Mouse (Mus musculus): ENCODE data around the gene Tprkb. TPM values are rescaled to one million over a fixed set of nuclear protein-coding genes. Genes with fewer than 3 reads are reported as not detected.
"Not testable (repeated sequence)": the region's sequence is repeated elsewhere in the genome, so short reads cannot be mapped to it uniquely, and the experiment has no call there.

Gene Tprkb
- polyA plus RNA-seq, 1 experiment from 2014 or later, result 26.7 TPM

DNA sequence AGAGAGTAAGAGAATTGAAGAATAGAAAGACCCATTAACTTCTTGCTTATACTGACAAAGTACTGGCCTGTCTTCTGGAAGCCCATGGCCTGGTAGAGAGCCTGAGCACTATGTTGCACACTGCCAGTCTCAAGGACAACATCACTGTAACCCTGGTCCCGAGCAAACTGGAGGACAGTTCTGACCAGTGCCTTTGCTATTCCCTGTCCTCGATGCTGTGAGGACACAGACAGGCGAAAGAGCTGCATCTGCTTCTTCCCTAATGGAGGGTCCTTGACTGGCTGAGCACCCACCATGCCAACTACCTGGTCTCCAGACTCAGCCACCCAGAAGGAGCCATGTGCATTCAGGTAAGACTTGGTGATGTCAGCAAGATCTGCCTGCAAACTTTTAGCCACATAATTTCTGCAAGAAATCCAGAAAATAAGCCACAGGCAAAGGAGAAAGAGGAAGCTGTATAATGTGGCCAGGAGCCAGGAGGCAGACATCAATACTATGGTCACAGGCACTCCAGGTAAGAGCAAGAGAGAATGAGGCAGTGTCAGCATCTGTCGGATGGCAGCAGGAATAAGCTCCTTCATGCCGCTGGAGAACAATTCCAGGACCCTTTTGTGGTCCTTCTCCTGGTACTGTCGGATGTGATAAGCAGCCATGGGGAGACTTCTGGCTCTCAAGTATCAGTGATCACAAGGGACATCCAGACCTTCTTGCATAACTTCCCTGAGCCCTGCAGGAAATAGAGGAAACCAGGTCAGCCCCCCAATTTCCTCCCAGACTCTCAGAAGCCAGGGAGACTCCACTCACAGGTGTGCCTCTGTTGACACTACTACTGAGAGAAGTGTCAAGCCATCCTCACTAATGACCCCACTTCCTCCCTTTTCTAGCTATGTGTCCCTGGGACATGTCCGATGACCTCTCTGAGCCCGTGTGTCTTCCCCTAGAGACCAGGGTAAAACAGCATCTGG lies 43.7 kb upstream of the Tprkb start:
- Histone ChIP-seq H3K4me1 (ENCODE audit: insufficient read depth) (no peaks in the 10 kb centered on the region), H3K9ac (replicated peaks) (no peak overlapping the region), H3K4me3 (ENCODE audit: low read depth, low read length) (no peak overlapping the region), H3K4me2 (ENCODE audit: low read depth, low read length) (no peak overlapping the region), H3K27ac (ENCODE audit: low read depth) (no peak overlapping the region), H3K9me3 (ENCODE audit: low read length) (no peaks in the 10 kb centered on the region), H3K27me3 (ENCODE audit: insufficient read depth, low read length) (no peaks in the 10 kb centered on the region), H3K36me3 (replicated peaks; ENCODE audit: insufficient read depth, low read length) (no peaks in the 10 kb centered on the region)
- no peak for TF ChIP-seq EP300 (IDR thresholded peaks at IDR 0.05; ENCODE audit: low read depth)
- TF ChIP-seq CTCF (IDR thresholded peaks at IDR 0.05; ENCODE audit: low read depth), result no peak
- WGBS (ENCODE audit: insufficient replicate concordance), result 60% methylated on average over 8 of the region's 8 CpGs
- ATAC-seq (no peak), DNase-seq (no peak)

DNA sequence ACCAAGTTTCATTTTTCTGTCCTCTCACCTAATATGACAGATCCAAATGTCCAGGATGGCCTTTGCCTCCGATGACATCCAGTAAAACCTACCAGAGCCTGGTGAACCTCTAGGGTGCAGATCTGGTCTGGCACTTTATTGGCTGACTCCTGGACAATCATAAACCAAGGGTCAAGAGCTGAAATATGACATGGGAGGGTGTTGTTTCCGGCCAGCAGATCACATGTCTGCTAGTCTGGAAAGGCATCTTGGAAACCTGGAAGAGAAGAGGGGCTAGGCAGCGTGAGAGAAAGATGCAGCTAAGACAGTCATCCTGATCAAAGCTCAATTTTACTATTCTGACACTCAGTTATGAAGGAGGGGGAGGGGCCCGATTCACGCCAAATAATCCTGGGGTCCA lies 42.7 kb upstream of the Tprkb start, which contains the start of gene Nat8f2:
Gene Nat8f2 (minus strand): TSS at position 153 of the 400 bp plus-strand sequence.
- not testable (repeated sequence) for H3K4me1 ChIP-seq (ENCODE audit: insufficient read depth); H3K27ac ChIP-seq (ENCODE audit: low read depth); DNase-seq; H3K36me3 ChIP-seq (replicated peaks; ENCODE audit: insufficient read depth, low read length); H3K9me3 ChIP-seq (ENCODE audit: low read length); H3K27me3 ChIP-seq (ENCODE audit: insufficient read depth, low read length); H3K4me2 ChIP-seq (ENCODE audit: low read depth, low read length); H3K4me3 ChIP-seq (ENCODE audit: low read depth, low read length); H3K9ac ChIP-seq (replicated peaks)
- WGBS (ENCODE audit: insufficient replicate concordance), result 60% methylated on average over 5 of the region's 5 CpGs
- ATAC-seq, result 0 out of 2 replicates have a peak, but pooled peaks have one; percentile 44

DNA sequence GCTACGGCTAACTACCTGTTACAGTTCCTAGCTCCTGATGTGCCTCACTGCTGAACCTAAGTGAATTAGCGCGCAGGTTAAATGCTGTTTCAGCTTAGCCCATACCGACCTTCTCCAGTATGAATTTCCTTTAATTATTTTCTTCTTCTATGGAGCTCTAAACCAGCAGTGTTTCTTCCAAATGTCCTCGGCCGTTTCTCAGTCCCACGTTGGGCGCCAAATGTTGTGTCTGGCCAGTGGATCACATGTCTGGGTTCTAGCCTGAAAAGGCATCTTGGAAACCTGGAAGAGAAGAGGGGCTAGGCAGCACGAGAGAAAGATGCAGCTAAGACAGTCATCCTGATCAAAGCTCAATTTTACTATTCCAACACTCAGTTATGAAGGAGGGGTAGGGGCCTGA lies 28.4 kb upstream of the Tprkb start:
- H3K9me3 ChIP-seq (ENCODE audit: low read length); H3K4me3 ChIP-seq (ENCODE audit: low read depth, low read length); H3K4me2 ChIP-seq (ENCODE audit: low read depth, low read length); H3K36me3 ChIP-seq (replicated peaks; ENCODE audit: insufficient read depth, low read length); DNase-seq; ATAC-seq; H3K4me1 ChIP-seq (ENCODE audit: insufficient read depth); H3K9ac ChIP-seq (replicated peaks); H3K27ac ChIP-seq (ENCODE audit: low read depth); H3K27me3 ChIP-seq (ENCODE audit: insufficient read depth, low read length): not testable (repeated sequence)
- 85% methylated on average over 9 of the region's 9 CpGs for WGBS (ENCODE audit: insufficient replicate concordance)

DNA sequence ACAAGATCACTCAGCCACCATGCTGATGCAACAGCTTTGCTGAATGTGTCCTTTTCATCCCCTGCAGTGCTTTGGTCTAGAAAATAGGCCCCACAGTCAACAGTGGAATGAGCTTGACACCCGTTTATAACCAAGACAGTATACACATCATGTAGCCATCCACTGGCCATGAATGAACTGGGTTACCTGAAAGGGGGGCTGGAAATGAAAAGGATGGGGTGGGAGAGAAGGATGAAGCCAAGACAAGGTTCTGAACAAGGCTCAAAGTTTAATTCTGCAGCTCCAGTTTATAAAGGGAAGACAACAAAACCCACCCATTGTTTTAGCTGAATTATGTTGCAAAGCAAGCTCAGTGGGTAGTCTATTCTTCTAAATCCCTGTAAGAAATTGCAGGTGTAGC lies 27.4 kb upstream of the Tprkb start:
- Histone ChIP-seq H3K36me3 (replicated peaks; ENCODE audit: insufficient read depth, low read length) (no peaks in the 10 kb centered on the region), H3K4me2 (ENCODE audit: low read depth, low read length) (no peak overlapping the region), H3K9me3 (ENCODE audit: low read length) (peaks cover 3% of the 10 kb centered on the region; the same call in 1 of the 2 replicates), H3K9ac (replicated peaks) (no peak overlapping the region), H3K4me3 (ENCODE audit: low read depth, low read length) (no peak overlapping the region), H3K27me3 (ENCODE audit: insufficient read depth, low read length) (no peaks in the 10 kb centered on the region), H3K27ac (ENCODE audit: low read depth) (no peak overlapping the region), H3K4me1 (ENCODE audit: insufficient read depth) (no peaks in the 10 kb centered on the region)
- no peak for DNase-seq
- WGBS (ENCODE audit: insufficient replicate concordance), result 56% methylated on average over 1 of the region's 1 CpGs
- no peak for ATAC-seq
- no peak for TF ChIP-seq CTCF (IDR thresholded peaks at IDR 0.05; ENCODE audit: low read depth)
- TF ChIP-seq EP300 (IDR thresholded peaks at IDR 0.05; ENCODE audit: low read depth), result no peak

DNA sequence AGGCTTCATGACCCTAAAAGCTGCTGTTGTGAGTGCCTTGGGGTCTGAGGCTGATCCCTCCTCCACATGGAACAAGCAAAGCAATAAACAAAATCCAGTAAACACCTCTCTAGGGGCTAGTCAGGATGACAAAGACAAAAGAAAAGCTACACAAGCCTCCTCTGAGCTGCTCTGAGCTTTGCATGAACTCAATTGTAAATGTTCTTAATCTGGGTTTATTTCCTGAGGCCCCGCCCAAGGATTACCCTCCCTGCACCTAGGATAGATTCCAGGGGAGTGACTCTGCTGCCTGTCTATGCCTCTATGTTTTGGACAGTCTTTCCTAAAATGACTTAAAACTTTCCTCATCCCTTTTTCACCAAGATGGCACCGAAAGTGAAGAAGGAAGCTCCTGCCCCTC lies 22.7 kb upstream of the Tprkb start:
- Histone ChIP-seq H3K27me3 (ENCODE audit: insufficient read depth, low read length) (no peaks in the 10 kb centered on the region), H3K4me3 (ENCODE audit: low read depth, low read length) (no peak overlapping the region), H3K4me1 (ENCODE audit: insufficient read depth) (no peaks in the 10 kb centered on the region), H3K36me3 (replicated peaks; ENCODE audit: insufficient read depth, low read length) (no peaks in the 10 kb centered on the region), H3K9ac (replicated peaks) (no peak overlapping the region), H3K27ac (ENCODE audit: low read depth) (no peak overlapping the region), H3K4me2 (ENCODE audit: low read depth, low read length) (no peak overlapping the region), H3K9me3 (ENCODE audit: low read length) (0 out of 2 replicates have a peak, but pooled peaks cover 4% of the 10 kb centered on the region)
- no peak for DNase-seq
- no peak for ATAC-seq
- TF ChIP-seq CTCF (IDR thresholded peaks at IDR 0.05; ENCODE audit: low read depth) (no peak), EP300 (IDR thresholded peaks at IDR 0.05; ENCODE audit: low read depth) (no peak)
- 84% methylated on average over 2 of the region's 2 CpGs for WGBS (ENCODE audit: insufficient replicate concordance)

DNA sequence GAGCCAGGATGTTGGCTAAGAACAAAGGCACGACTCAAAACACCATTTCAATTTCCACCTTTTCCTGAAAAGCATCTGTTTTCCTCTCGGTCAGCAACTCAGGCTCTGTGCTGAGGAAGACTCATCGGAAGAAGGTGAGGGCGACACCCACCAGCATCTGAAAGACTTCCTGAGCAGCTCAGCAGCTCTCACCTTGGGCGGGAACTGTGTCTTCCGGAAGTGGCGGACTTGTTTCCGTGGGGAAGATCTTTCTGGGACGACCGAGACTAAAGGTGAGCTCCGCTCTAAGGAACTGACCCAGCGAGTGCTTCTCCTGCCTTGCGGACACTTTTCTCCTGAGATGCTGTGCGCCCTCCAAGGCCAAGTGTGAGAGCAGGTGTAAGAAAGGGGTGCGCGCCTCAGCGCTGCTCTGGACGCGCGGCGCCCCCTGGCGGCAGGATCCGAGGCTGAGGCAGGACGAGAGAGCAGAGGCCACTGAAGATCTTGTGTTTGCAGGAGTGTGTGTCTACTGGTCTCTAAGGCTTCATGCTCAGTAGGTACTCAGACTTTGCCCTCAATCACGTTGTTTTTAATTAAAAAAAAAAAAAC lies 16.5 kb upstream of the Tprkb start:
- H3K27me3 ChIP-seq (ENCODE audit: insufficient read depth, low read length); H3K4me1 ChIP-seq (ENCODE audit: insufficient read depth); H3K4me2 ChIP-seq (ENCODE audit: low read depth, low read length); H3K9ac ChIP-seq (replicated peaks); H3K36me3 ChIP-seq (replicated peaks; ENCODE audit: insufficient read depth, low read length); H3K27ac ChIP-seq (ENCODE audit: low read depth); H3K4me3 ChIP-seq (ENCODE audit: low read depth, low read length); H3K9me3 ChIP-seq (ENCODE audit: low read length): not testable (repeated sequence)
- peak; percentile 23 for DNase-seq
- peak; percentile 73 for TF ChIP-seq CTCF (IDR thresholded peaks at IDR 0.05; ENCODE audit: low read depth)
- ATAC-seq, result 0 out of 2 replicates have a peak, but pooled peaks have one; percentile 25
- 75% methylated on average over 25 of the region's 25 CpGs for WGBS (ENCODE audit: insufficient replicate concordance)

DNA sequence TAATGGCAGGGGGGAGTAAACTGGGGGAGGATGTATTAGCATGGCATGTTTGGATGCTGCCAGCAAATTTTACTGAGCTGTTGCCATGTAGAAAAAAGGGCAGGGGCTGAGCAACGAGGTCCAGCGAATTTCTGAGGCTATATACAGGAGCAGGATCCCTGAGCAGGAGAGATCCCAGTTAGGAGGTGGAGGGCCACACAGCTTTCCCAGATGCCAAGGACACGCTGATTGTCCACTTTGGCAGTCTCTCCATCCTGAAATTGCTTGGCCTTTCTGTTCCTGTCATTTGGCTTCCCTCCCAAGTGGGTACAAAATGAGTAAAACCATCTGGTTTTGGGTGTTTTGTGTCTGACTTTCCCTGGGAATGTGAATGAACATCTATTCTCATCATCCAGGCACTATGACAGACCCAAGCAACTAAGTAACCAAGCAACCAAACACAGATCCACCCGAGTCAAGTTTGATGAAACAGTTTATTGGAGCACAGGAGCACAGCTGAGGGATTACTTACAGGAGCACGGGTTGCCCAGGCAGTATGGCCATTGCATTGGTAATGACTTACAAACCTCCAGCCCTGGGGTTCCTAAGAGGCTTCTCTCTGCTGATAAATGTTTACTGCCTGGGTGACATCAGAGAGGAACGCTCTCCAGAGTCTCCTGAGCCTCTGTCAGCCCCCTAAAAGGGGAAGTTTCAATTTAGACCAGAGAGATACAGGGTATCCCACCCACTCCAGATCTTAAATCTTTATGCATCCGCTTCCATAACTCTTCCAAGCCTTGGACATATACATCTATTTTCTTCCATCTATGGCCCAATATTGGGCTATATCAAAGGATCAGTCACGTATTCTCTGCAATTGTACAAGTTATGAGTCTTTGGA lies 12.8 kb upstream of the Tprkb start:
- not testable (repeated sequence) for ATAC-seq; H3K4me2 ChIP-seq (ENCODE audit: low read depth, low read length); H3K9ac ChIP-seq (replicated peaks); H3K27ac ChIP-seq (ENCODE audit: low read depth); H3K9me3 ChIP-seq (ENCODE audit: low read length); H3K4me3 ChIP-seq (ENCODE audit: low read depth, low read length); H3K36me3 ChIP-seq (replicated peaks; ENCODE audit: insufficient read depth, low read length); H3K27me3 ChIP-seq (ENCODE audit: insufficient read depth, low read length); H3K4me1 ChIP-seq (ENCODE audit: insufficient read depth)
- peak; percentile 4 for DNase-seq
- 64% methylated on average over 7 of the region's 8 CpGs for WGBS (ENCODE audit: insufficient replicate concordance)

Measured in liver, postnatal 0 days (tissue).